Mouse (Mus musculus): ENCODE data around the gene Vgll4.

Gene Vgll4

DNA sequence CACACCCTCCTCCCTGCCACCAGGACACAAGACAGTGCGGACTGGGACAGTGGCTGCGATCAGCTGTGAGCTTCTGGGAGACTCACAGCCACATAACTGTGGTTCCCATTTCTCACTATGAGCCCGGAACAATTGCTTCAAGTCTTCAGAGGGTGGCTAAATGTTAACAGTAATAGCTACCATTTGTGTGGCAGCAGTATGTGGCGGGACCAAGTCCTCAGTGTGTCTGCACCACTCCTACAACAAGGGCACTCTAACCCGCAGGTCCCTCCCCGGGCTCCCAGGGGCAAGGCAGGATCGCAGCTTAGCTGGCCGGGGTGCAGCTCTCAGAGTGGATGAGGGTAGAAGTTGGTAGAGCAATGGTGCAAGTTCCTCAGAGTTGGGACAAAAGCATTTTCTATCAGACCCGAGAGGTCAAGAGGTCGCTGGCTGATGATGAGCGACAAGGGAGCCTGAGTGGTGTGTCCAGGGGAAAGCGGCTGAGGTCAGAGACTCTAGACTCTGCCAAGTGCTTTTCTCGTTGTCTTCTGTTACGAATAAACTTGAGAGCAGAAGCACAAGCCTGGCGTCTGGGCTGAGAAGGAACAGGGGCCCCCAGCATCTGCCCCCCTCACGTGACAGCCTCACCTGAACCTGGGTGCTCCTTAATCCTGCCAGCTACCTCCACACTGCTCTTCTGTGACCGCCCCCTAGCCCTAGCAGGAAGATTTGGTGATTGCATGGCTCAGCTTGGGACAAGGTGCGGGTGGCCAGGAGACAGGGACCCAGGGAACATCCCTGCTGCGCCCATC lies 95.5 kb downstream of the Vgll4 start:
- DNase-seq (ENCODE audit: low read depth, low spot score): peak; percentile 61

DNA sequence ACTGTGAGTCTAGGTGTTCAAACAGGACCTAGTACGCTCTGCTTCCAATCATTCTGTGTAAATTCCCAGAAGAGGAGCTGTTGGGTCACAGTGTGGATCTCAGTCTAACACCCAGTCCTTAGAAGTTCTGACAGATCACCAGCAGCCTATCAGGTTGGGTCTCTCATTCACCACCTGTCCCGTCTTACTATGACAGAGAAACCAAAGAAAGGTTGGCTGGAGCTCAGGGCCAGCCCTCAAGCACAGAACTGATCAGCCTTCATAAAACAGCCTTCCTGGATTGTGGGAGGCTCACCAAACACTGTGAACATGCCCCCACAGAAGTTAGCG lies 96.0 kb downstream of the Vgll4 start:
- DNase-seq (ENCODE audit: low read depth, low spot score): no peak

DNA sequence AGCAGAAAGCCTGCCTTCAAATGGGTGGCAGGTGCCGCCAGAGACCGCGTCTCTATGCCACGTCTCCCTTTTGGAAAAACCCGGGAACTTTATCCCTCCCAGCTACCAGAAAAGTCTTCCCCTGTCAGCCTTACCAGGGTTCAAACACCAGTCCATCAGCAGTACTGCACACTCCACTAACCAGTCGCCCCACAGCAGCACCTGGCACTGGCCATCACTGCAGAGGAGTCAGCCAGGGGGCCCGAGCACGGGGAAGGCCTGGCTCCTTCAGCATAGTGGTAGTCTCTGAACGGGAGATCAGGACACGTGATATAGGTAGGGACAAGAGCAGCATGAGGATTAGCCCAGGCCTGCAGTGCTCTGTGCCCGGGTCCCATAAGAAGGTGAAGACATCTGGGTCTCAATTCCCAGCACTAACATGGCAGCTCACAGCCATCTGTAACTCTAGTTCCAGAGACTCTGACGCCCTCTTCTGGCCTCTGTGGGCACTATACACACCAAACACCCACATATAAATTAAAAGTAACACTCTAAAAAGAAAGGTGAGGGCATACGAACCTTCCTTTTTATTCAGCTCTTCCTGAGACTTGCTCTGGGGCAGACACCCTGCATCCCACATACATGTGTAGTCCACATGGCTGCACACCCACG lies 98.7 kb downstream of the Vgll4 start:
- DNase-seq (ENCODE audit: low read depth, low spot score): no peak

DNA sequence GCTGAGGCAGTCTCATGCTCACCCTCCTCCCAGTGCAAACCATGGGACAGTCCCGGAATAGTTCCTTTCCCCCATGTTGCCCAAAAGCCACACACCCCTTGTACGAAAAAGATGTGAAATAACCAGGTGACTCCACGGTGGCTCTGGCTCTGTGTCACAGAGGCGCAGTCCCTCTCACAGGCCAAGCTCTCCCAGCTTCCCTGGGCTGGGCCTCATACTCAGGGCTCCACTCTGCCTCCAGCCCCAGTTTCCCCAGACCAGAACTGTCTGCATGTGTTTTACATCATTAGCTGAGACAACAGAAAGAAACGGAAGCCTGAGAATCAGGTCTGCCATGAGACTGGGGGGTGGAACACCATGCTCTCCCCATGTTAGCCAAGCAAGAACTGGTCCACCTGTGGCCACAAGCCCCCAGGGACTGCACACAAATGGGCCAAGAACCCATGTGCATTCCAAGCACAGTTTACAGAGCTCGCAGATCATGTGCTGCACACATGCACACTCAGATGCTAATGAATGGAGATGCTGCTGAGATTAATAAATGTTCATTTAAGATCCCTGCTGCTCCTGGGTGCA lies 100.2 kb downstream of the Vgll4 start:
- no peak for DNase-seq (ENCODE audit: low read depth, low spot score)

DNA sequence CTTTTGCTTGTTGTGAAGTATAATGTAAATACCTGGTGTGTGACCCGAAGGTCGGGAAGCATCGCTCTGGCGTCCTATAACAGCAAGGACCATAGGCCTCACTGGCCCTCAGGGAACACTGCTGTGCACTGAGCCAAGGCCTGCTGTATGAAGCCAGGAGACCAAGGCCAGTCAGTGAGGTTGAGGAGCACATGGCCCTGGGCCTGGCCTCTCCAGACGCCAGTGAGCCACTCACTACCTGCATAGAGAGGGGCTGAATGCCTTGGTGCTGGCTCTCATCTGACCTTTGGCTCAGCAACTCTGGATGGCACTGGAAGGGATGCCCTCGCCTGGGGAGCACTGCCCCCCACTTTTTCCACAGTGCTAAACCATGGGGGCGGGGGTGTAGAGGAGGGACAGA lies 101.1 kb downstream of the Vgll4 start:
- no peak for DNase-seq (ENCODE audit: low read depth, low spot score)

DNA sequence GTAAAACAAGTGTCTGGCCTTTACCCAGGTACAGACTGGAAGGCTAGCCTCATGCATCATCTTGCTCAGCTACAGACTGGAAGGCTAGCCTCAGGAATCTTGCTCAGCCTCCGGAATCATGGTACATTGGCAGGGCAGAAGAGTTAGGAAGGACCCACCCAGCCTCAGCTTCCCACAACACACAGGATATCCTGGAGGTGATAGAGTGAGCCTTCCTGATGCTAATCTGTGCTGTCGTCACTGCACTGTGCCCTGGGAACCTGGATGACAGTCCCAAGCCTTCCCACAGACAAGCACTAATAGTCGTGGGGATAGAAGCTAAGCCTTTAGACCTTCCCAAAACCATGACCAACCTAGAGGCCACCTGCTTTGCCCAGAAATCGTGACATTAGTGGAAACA lies 103.2 kb downstream of the Vgll4 start:
- DNase-seq (ENCODE audit: low read depth, low spot score): no peak

DNA sequence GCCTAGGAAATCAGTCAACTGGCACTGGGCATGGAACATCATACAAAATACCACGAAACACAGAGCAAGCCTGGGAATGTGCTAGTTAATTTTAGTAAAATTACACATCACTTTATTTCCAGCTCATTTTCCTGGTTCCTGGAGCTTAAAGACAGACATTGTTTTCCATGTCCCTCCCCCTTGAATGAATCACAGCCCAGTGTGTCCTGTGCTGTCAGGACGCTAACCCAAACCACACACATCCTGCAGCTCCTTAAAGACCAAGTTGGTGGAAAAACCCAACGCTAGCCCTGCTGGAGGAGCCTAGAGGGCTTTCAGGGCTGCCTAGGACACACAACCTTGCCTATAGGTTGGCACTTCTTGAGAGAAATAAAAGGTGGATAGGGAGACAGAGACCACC lies 103.7 kb downstream of the Vgll4 start:
- peak; percentile 80 for DNase-seq (ENCODE audit: low read depth, low spot score)

DNA sequence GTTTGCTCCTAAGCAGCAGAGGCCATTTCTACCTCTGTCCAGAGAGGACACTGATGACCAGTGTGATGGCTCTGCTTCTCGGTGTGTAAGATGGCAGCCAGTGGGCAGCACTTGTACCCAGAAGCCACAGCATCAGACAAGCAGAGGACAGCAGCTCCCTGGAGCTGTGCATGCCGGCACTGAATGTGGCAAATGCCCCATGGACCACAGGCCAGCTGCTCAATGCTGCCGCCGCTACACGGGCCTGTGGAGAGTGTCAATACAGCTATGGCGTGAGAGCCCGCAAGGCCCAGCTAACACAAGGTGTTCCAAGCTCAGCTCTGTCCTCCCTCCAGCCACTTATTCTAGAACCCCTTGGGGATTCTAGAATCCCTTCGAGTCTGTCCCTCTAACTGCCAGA lies 105.4 kb downstream of the Vgll4 start:
- no peak for DNase-seq (ENCODE audit: low read depth, low spot score)

DNA sequence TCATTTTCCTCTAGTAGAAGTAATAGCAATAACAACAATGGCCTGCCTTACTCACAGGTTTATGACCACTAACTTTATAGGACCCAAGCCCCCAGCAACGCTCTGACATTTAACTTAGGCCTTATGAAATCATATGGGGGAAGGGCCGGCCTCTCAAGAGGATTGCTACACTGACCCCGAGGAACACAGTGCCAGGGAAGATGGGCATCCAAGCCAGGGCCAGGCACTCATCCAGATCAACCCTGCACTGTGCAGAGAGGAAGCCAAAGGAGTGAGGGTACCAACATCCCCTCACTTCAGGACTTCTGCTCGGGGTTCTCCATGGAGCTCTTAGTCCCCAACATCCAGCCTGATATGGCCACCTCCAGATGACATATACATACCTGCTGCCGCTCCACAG lies 106.3 kb downstream of the Vgll4 start:
- no peak for DNase-seq (ENCODE audit: low read depth, low spot score)

DNA sequence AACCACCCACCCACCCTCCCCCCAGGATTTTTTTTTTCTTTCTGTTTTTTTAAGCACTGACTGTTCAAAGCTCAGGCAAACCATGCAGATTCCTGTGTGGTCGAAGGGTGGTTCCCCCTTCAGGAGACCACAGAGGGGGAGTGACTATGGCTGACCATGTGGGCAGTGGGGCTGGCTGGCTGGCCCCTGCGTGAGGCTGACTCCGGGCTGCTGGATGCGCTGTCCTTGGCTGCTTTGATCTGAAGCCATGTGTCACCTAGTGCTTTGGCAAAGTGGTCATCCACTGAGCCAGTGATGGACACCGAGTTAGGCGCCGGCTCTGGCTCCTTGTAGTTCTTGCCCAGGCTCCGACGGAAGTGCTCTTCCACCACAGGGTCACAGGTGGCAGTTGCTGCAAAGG lies 107.7 kb downstream of the Vgll4 start:
- DNase-seq (ENCODE audit: low read depth, low spot score): no peak

DNA sequence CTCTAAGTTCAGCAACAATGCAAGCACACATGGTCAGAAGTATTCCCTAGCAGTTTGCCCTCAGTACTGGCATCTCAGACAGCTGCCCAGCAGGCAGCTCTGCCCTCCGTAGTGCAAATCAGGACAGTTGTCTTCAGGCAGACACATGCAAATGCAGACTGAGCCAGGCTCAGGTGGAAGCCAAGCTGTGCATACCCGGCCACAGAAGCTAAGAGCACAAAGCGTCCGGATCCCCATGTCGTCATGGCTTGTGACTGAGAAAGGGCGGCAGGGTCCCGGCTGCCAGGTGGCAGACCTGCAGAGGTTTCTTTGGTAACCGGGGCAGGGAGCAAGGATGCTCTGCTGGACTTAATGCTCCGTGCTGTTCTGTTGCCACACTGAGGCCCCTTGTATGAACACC lies 108.2 kb downstream of the Vgll4 start:
- peak; percentile 84 for DNase-seq (ENCODE audit: low read depth, low spot score)

DNA sequence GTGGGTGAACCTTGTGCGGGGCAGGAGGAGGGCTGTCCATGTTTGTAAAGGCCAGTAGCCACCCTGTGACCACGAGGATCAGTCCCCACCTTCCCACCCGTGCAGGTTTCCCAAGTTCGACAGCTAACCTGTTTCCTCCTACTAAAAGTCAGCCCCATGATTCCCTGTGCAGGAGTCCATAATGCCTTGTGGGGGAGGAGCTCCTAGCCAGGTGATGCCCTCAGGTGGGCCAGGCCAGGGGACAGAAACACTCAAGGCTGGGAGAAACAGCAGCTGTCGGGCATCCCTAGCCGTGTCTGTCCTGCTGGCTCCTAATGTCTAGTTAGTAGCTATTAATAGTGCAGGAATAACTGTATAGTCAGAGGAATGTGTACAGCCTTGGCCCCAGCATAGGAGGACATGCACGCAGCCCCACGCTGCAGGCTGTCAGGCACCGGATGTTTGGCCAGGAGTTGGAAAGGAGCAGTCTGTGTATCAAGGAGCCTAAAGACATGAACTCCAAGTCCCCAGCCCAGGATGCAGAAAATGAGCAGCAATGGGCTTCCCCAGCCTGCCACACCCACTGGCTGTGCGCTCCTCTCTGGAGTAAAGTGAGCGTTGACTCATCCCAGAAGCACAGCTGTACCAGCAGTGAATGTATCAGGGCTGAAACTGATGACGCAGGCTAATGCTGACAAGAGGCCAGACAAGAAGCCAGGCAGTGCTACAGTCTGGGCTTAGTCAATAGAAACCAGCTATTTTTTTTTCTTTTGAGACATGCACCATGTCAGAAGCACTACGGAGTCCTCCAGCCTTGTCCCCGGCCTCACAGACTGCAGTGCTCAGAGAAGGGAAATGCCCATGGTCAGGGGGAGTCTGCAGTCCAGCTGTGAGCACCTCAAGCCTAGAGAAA lies 108.9 kb downstream of the Vgll4 start:
- peak; percentile 94 for DNase-seq (ENCODE audit: low read depth, low spot score)

DNA sequence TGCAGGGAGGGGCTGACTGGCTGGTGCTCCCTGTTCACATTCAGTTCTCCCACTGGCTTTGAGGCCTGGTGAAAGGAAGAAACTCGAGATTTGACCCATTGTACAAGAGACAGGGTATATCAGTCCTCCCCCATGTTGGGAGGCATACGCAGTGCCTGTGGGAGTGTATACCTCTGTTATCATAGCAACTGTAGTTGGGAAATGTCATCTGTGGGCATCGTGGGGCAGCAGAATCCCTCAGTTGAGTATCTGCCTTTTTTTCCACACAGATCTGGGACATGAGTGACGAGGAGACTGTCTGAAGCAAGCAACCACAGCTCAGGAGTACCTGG lies 111.1 kb downstream of the Vgll4 start:
- DNase-seq (ENCODE audit: low read depth, low spot score): no peak

DNA sequence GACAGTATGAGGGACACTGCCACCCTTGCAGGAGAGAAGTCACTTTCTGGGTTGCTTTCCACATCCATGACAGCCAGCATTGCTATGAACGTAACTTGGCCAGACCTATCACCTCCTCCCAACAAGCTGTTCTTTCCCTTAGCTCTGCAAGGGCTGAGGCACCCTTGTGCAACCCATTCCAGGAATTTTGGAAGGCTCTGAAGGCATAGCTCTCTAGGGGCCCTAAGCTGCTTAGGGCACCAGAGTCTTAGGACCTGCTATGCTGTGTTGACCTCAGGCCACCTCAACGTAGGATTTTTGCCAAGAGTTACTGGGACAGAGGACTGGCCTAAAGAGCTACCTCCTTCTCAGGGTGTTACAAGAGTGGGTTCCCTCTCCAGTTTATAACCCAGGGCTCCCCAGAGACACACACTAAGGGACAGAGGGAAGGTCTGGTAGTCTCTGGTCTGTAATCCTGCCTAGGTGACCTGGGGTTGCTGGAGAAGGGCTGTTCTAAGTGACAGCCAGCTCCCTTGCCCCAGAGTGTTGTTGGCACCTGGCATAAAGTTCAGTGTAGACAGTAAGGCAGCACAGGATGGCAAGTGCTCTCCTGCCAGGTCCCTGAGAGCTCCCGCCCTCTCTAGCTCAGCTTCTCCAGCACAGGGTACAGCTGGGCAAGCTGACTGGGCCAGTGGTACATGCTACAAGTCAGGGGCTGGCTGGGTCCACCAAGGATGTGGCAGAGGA lies 111.6 kb downstream of the Vgll4 start:
- peak; percentile 61 for DNase-seq (ENCODE audit: low read depth, low spot score)

DNA sequence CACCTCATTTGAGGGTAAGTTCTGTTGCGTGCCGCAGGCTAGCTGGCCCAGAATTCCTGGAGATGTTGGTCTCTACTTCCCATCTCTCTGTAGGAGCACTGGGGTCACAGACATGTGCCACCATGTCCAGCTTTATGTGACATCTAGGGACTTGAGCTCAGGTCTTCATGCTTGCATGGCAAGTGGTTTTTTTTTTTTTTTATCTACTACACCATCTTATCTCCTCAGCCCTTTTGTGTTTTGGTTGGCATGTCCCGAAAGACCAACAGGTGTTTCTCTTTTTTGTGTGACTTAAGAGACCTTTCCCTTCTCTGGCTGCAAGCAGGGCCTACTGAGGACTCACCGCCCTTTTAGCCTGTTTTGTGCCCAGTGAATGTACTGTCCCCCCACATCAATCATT lies 113.3 kb downstream of the Vgll4 start:
- no peak for DNase-seq (ENCODE audit: low read depth, low spot score)

DNA sequence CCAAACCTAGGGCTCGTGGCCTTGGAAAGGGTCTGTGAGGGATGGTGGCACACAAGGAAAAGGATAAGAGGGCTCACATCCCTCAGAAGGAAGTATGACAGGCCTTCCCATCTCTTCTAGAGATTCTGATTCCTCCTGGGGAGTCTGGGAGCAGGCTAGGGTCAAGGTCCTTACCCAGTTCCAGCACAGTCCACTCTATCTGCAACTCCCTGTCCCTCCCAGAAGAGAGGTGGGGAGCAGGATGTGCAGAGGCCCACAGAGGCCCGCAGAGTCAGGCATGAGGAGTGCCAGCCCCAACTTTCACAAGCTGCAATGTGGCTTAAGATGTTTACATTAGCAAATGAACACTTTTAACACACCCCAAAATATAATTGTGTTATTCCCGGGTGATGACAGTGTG lies 114.2 kb downstream of the Vgll4 start:
- DNase-seq (ENCODE audit: low read depth, low spot score): no peak

DNA sequence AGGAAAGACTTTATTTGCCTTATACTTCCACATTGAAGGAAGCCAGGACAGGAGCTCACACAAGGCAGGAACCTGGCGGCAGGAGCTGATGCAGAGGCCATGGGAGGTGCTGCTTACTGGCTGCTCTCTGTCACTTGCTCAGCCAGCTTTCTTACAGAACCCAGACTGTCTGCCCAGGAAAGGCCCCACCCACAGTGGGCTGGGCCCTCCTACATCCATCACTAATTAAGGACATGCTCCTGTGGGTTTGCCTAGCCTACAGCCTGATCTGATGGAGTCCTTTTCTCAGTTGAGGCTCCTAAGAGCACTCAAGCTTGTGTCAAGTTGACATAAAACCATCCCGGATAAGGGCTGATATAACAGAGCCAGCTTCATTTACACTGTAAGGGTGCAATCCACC lies 115.4 kb downstream of the Vgll4 start:
- peak; percentile 35 for DNase-seq (ENCODE audit: low read depth, low spot score)

DNA sequence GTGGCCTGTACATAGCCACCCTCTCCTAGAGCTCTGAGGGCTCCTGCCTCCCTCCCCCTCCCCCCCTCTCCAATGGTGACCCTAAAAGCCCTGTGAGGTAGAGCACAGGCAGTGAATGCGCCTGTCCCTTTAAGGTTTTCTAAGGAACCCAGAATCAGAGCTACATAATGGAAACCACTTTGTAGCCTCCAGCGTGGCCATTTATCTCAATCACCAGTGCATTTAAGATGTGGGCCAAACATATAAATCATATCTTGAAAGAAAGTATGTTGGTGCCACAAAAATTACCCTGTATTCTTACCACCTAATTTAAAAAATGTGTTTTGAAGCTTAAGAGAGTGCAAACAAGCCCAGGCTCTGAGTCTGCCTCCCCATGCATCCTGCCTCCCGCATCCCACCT lies 117.1 kb downstream of the Vgll4 start:
- no peak for DNase-seq (ENCODE audit: low read depth, low spot score)

DNA sequence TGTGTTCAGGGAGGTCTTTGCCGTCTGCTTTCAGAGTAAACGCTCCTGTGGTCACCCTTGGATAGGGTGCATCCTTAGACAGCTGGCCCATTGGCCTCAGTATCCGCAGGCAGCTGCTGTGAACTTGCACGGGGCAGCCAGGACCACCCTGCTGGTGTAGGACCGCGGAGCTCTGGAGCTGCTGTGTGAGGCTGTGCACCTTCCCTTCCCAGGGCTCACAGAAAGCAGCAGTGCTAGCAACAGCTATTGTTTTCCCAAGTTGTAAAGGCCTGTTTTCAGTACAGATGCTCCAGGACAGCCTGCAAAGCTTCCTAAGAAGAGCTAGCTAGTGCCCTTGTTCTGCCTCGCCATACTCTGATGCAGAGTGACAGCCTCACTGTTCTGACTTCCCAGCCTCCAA lies 118.1 kb downstream of the Vgll4 start:
- DNase-seq (ENCODE audit: low read depth, low spot score): no peak

DNA sequence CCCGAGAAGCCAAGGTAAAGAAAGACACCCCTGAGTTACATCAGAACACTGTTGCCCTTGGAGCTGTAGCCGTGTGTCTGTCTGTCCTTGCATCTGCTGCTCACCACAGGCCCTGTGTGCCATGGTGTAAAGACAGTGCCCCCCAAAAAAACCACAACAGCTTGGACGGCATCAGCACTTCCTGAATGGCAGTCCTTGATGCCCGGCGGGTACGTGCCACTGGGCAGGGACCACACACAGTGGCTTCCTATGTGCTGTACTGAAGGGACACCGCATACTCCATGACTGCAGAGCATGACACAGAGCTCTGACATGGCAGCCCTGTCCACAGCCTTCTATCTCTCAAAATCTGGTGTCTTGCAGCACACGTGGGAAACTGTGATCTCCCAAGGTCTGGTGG lies 120.0 kb downstream of the Vgll4 start:
- DNase-seq (ENCODE audit: low read depth, low spot score): no peak

DNA sequence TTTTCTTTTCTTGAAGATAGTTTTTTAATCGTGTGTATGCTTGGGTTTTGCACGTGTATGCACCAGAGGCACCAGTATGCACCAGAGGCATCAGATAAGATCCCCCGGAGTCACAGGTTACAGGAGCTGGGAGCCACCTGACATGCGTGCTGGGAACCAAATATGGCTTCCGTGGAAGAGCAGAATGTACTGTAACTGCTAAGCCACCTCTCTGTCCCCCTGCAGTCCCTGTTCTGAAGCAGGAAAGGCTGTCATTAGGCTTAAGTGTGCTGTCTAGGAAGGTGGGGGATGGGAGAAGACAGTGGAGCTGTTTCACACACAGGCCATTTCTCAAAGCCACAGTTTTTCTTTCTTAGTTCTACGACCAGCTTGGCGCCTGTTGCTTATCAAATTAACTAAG lies 121.0 kb downstream of the Vgll4 start:
- no peak for DNase-seq (ENCODE audit: low read depth, low spot score)

Measured in brain, adult 2 months (tissue).